Mouse (Mus musculus) liver, embryonic 13.5 days (tissue): ENCODE measurements around the gene 4930442H23Rik. TPM values are rescaled to one million over a fixed set of nuclear protein-coding genes. Genes with fewer than 3 reads are reported as not detected.
A peak's percentile ranks its signal among the peaks of the same experiment; 100 is the strongest.

Experiments
- ATAC-seq: fragments of 200-750 bp; cut with Nextera tagmentation; 2 replicates; pipeline ENCODE4 v1.8.0; 2017; ENCODE audit warnings: low read depth, mild to moderate bottlenecking, moderate number of reproducible peaks, moderate library complexity
- DNase-seq: peaks from one replicate; pipeline ENCODE4 v3.0.0; 2022
- H3K27ac ChIP-seq: fragments of 300-500 bp; sonication (generic); 2 replicates; pipeline ENCODE4 v1.5.1; 2015; ENCODE audit warnings: moderate library complexity, mild to moderate bottlenecking, inconsistent platforms
- H3K27me3 ChIP-seq: fragments of 300-500 bp; sonication (generic); 2 replicates; pipeline ENCODE4 v1.6.1; 2015; ENCODE audit warnings: mild to moderate bottlenecking, inconsistent platforms
- H3K36me3 ChIP-seq: fragments of 300-500 bp; sonication (generic); 2 replicates; pipeline ENCODE4 v1.6.1; 2015; ENCODE audit warnings: mild to moderate bottlenecking, inconsistent platforms
- H3K4me1 ChIP-seq: fragments of 300-500 bp; sonication (generic); replicated peaks from 2 replicates; pipeline ENCODE4 v1.6.1; 2015; ENCODE audit warnings: inconsistent platforms
- H3K4me2 ChIP-seq: fragments of 300-500 bp; sonication (generic); 2 replicates; pipeline ENCODE4 v1.6.1; 2015; ENCODE audit warnings: inconsistent platforms, mild to moderate bottlenecking, moderate library complexity
- H3K4me3 ChIP-seq: fragments of 300-500 bp; sonication (generic); replicated peaks from 2 replicates; pipeline ENCODE4 v1.5.1; 2015; ENCODE audit warnings: mild to moderate bottlenecking, inconsistent platforms
- H3K9ac ChIP-seq: fragments of 300-500 bp; sonication (generic); 2 replicates; pipeline ENCODE4 v1.6.1; 2015; ENCODE audit warnings: mild to moderate bottlenecking, inconsistent platforms
- H3K9me3 ChIP-seq: fragments of 300-500 bp; sonication (generic); replicated peaks from 2 replicates; pipeline ENCODE4 v1.6.1; 2016; ENCODE audit warnings: inconsistent platforms
- WGBS: fragments of 180-500 bp; shearing (Covaris S2); methylation state at CpG from one replicate; pipeline ENCODE4 v1.1.7; 2015; ENCODE audit not compliant: insufficient replicate concordance; 5-methylcytosine and 5-hydroxymethylcytosine counted together
- polyA plus RNA-seq: library from polyadenylated mRNA; unstranded; fragments of >200 nt; fragmentation: Nextera tagmentation; extraction: Ambion mirVana; gene quantifications from 2 replicates; pipeline ENCODE4 v1.2.1, GENCODE M21; 2015

The 4930442H23Rik gene
- polyA plus RNA-seq, 1 experiment from 2014 or later, result not detected

DNA sequence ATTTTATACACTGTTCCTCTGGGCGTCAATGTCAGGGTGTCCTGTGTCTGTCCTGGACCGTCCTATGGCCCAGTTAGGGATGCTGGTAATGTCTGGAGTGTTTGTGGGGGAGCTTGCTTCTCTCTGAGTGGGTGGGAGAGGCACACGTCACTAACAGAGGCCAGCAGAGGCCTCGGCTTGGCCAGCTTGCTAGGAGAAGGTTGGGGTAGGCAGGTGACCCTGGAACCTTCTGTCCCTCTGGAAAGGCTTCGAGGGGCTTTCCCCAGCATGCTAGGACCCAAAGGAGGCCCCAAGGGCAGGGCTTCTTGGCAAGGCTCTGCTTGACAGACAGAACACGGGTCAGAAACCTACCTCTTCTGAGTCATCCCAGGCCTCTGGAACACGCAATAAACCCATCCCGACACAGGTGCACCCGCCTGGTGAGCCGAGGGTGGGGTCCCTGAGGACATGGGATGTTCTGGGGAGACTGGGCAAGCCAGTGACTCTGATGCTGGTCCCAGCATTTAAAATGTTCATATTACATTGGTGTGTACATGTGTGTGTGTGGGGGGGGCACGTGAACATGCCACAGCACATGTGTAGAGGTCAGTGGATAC lies 12.9 kb upstream of the 4930442H23Rik start:
- DNase-seq (no peak), ATAC-seq (no peak)
- no peaks in the 10 kb centered on the region for H3K9me3 ChIP-seq
- no peak overlapping the region for H3K9ac ChIP-seq
- no peaks in the 10 kb centered on the region for H3K36me3 ChIP-seq
- no peak overlapping the region for H3K4me3 ChIP-seq
- peaks cover 36% of the 10 kb centered on the region for H3K4me1 ChIP-seq
- H3K4me2 ChIP-seq, result no peak overlapping the region
- 50% methylated on average over 11 of the region's 11 CpGs for WGBS
- peaks cover 70% of the 10 kb centered on the region for H3K27me3 ChIP-seq
- no peak overlapping the region for H3K27ac ChIP-seq

DNA sequence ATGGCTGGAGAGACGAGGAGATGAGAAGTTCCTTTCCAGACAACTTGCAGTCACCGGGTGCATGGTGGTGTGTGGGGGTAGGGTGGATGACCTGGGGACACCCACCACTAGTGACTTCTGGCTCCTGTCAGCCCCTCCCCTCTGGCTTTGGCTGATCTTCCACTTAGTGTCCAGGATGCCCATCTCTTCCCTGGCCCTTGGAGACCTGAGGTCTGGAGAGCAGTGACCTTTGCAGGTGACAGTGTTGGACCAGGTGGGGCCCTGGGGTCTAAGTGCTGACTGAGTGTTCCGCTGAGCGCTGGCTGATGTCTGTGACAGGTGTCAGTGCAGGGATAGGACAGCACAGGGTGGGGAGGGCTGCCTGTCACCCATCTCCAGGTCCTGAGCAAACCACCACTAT lies 11.7 kb upstream of the 4930442H23Rik start:
- H3K9me3 ChIP-seq, result no peaks in the 10 kb centered on the region
- H3K27ac ChIP-seq, result no peak overlapping the region
- H3K36me3 ChIP-seq, result peaks cover 8% of the 10 kb centered on the region
- H3K9ac ChIP-seq, result no peak overlapping the region
- ATAC-seq (no peak), DNase-seq (no peak)
- H3K27me3 ChIP-seq, result peaks cover 69% of the 10 kb centered on the region
- peaks cover 49% of the 10 kb centered on the region for H3K4me1 ChIP-seq
- H3K4me3 ChIP-seq, result no peak overlapping the region
- WGBS, result 52% methylated on average over 4 of the region's 4 CpGs
- H3K4me2 ChIP-seq, result no peak overlapping the region

GRCm38 (mm10) chr10:81193991-81194774 lies 10.5 kb upstream of the 4930442H23Rik start:
- H3K9me3 ChIP-seq, result no peaks in the 10 kb centered on the region
- peaks cover 57% of the 10 kb centered on the region for H3K27me3 ChIP-seq
- 0 out of 2 replicates have a peak overlapping the region, but pooled peaks have one; percentile 0 for H3K4me3 ChIP-seq
- peaks cover 57% of the 10 kb centered on the region for H3K4me1 ChIP-seq
- WGBS, result 10% methylated on average over 37 of the region's 37 CpGs
- DNase-seq, result no peak
- peak overlapping the region; percentile 33; the same call in 1 of the 2 replicates for H3K9ac ChIP-seq
- no peak overlapping the region for H3K27ac ChIP-seq
- peaks cover 15% of the 10 kb centered on the region for H3K36me3 ChIP-seq
- H3K4me2 ChIP-seq, result peak overlapping the region; percentile 32
- no peak for ATAC-seq

GRCm38 (mm10) chr10:81192968-81193501 lies 9.4 kb upstream of the 4930442H23Rik start:
- DNase-seq (no peak), ATAC-seq (peak; percentile 26)
- Histone ChIP-seq H3K9ac (peak overlapping the region; percentile 83), H3K27me3 (peaks cover 54% of the 10 kb centered on the region), H3K9me3 (no peaks in the 10 kb centered on the region), H3K27ac (peak overlapping the region; percentile 62), H3K4me2 (peak overlapping the region; percentile 90), H3K36me3 (peaks cover 24% of the 10 kb centered on the region), H3K4me3 (peak overlapping the region; percentile 69), H3K4me1 (peaks cover 57% of the 10 kb centered on the region)
- WGBS, result 8% methylated on average over 19 of the region's 19 CpGs

- peaks cover 57% of the 10 kb centered on the region for H3K4me1 ChIP-seq
- H3K4me2 ChIP-seq, result peak overlapping the region; percentile 90
- peak; percentile 65 for DNase-seq
- peaks cover 25% of the 10 kb centered on the region for H3K36me3 ChIP-seq
- H3K4me3 ChIP-seq, result peak overlapping the region; percentile 69
- no peaks in the 10 kb centered on the region for H3K9me3 ChIP-seq
- peak; percentile 84 for ATAC-seq
- peak overlapping the region; percentile 81 for H3K27ac ChIP-seq
- peak overlapping the region; percentile 83 for H3K9ac ChIP-seq
- H3K27me3 ChIP-seq, result peaks cover 50% of the 10 kb centered on the region
- 1% methylated on average over 93 of the region's 93 CpGs for WGBS
Observed at GRCm38 (mm10) chr10:81192270-81192967, 8.8 kb upstream of the 4930442H23Rik start.

GRCm38 (mm10) chr10:81191342-81191982 lies 7.8 kb upstream of the 4930442H23Rik start:
- H3K27ac ChIP-seq, result peak overlapping the region; percentile 50; the same call in 1 of the 2 replicates
- H3K4me2 ChIP-seq, result peak overlapping the region; percentile 90
- ATAC-seq (no peak), DNase-seq (no peak)
- H3K9ac ChIP-seq, result no peak overlapping the region
- 67% methylated on average over 18 of the region's 18 CpGs for WGBS
- H3K27me3 ChIP-seq, result peaks cover 41% of the 10 kb centered on the region
- H3K9me3 ChIP-seq, result no peaks in the 10 kb centered on the region
- H3K36me3 ChIP-seq, result peaks cover 35% of the 10 kb centered on the region
- peaks cover 57% of the 10 kb centered on the region for H3K4me1 ChIP-seq
- H3K4me3 ChIP-seq, result no peak overlapping the region

GRCm38 (mm10) chr10:81190912-81191321 lies 7.3 kb upstream of the 4930442H23Rik start:
- Histone ChIP-seq H3K4me1 (peaks cover 57% of the 10 kb centered on the region), H3K27me3 (peaks cover 35% of the 10 kb centered on the region), H3K4me3 (no peak overlapping the region), H3K27ac (peak overlapping the region; percentile 50; the same call in 1 of the 2 replicates), H3K9me3 (no peaks in the 10 kb centered on the region), H3K4me2 (no peak overlapping the region), H3K9ac (peak overlapping the region; percentile 23; the same call in 1 of the 2 replicates), H3K36me3 (peaks cover 37% of the 10 kb centered on the region)
- DNase-seq (no peak), ATAC-seq (peak; percentile 7; the same call in 1 of the 2 replicates)
- WGBS, result 33% methylated on average over 6 of the region's 6 CpGs

DNA sequence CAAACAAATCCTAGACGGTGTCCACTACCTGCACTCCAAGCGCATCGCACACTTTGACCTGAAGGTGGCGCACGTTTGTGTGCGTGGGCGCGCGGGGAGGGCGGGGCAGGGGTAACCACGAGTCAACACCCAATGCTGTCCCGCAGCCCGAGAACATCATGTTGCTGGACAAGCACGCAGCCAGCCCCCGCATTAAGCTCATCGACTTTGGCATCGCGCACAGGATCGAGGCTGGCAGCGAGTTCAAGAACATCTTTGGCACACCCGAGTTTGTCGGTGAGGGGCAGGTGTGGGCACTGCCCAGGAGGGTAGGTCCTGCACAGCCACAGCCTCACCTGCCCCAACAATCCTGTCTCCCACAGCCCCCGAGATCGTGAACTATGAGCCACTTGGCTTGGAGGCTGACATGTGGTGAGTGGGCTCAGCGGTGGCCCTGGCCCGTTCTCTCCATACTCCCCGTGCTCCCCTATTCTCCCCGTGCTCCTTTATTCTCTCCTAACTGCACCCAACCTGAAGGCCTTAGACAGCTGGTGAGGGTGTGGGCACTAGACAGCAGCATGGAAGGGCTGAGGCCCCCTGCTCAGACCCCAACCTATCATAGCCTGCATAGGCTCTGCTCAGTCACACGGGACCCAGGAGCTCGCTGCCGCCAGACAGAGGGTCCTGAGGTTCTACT lies 6.7 kb upstream of the 4930442H23Rik start:
- H3K36me3 ChIP-seq, result peaks cover 41% of the 10 kb centered on the region

DNA sequence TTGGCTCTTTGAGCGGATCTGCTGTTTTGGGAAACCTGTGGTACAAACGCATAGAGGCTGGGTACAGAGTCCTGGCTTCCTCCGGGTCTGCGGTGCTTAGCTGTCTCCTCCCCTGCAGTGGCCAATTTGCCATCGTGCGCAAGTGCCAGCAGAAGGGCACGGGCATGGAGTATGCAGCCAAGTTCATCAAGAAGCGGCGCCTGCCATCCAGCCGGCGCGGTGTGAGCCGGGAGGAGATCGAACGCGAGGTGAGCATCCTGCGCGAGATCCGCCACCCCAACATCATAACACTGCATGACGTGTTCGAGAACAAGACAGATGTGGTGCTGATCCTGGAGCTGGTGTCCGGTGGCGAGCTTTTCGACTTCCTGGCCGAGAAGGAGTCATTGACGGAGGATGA lies 6.2 kb upstream of the 4930442H23Rik start:
- Histone ChIP-seq H3K36me3 (peaks cover 47% of the 10 kb centered on the region), H3K9me3 (no peaks in the 10 kb centered on the region), H3K4me2 (no peak overlapping the region), H3K27ac (no peak overlapping the region), H3K9ac (no peak overlapping the region), H3K4me1 (peaks cover 56% of the 10 kb centered on the region), H3K27me3 (peaks cover 24% of the 10 kb centered on the region), H3K4me3 (no peak overlapping the region)
- DNase-seq (no peak), ATAC-seq (no peak)
- 83% methylated on average over 26 of the region's 26 CpGs for WGBS

More for the DNA sequence above, 6.7 kb upstream of the 4930442H23Rik start:
- Histone ChIP-seq H3K27me3 (peaks cover 30% of the 10 kb centered on the region), H3K9me3 (no peaks in the 10 kb centered on the region), H3K9ac (peak overlapping the region; percentile 23; the same call in 1 of the 2 replicates), H3K4me2 (no peak overlapping the region), H3K27ac (peak overlapping the region; percentile 50; the same call in 1 of the 2 replicates), H3K4me1 (peaks cover 54% of the 10 kb centered on the region), H3K4me3 (no peak overlapping the region)
- ATAC-seq (peak; percentile 1; the same call in 1 of the 2 replicates), DNase-seq (no peak)
- 65% methylated on average over 31 of the region's 31 CpGs for WGBS

DNA sequence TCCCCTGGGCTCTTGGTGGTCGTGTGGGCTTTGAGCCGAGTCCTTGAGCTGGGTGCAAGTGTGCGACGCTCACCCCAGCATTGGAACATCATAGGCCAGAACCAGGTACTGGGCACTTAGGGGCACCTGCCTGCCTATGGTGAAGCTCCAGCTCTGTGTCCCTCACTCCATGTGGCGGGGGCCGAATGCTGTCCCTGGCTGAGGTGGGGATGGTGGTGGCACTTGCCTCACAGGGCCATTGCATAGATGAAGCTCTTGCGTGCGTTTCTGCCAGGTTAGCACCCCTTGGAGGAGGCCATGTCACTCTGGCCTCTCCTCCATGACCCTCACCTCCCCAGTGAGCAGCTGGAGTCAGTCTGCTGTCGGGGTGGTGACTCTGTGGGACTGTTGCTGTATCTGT lies 3.5 kb upstream of the 4930442H23Rik start:
- no peak for ATAC-seq
- peaks cover 50% of the 10 kb centered on the region for H3K4me1 ChIP-seq
- no peak overlapping the region for H3K27ac ChIP-seq
- H3K9ac ChIP-seq, result no peak overlapping the region
- WGBS, result 83% methylated on average over 9 of the region's 9 CpGs
- no peaks in the 10 kb centered on the region for H3K9me3 ChIP-seq
- no peak overlapping the region for H3K4me2 ChIP-seq
- H3K4me3 ChIP-seq, result no peak overlapping the region
- H3K27me3 ChIP-seq, result no peaks in the 10 kb centered on the region
- peaks cover 61% of the 10 kb centered on the region for H3K36me3 ChIP-seq
- no peak for DNase-seq
